Mouse (Mus musculus): ENCODE measurements around the gene Klk6. TPM values are rescaled to one million over a fixed set of nuclear protein-coding genes. Genes with fewer than 3 reads are reported as not detected.

Klk6 gene
- total and polyA plus RNA-seq, 2 experiments from 2014 or later: not detected

DNA sequence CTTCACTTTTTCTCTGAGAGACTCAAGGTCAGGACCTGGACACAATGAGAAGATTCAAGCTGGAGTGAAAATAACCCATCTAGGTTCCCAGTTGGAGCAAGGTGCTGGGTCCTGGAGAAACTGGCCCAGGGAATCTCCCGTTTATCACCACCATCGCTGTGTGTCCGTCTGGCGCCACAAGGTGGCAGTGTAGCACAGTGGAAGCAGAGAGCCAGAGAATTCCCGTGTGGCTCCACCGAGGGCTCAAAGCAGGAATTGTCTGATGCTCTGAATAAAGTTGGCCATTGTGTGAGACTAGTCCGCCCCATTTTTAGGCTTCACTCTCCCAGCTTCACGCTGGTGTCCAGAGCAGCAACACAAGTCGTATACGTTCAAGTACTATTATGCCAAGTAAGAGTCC, 48.9 kb downstream of the Klk6 start:
- TF ChIP-seq CTCF (IDR thresholded peaks at IDR 0.05; ENCODE audit: low read depth): peak; percentile 92
- Histone ChIP-seq H3K4me1 (ENCODE audit: insufficient read depth, low read length) (no peaks in the 10 kb centered on the region), H3K36me3 (ENCODE audit: insufficient read depth, low read length) (no peaks in the 10 kb centered on the region), H3K4me3 (ENCODE audit: low read length) (no peak overlapping the region), H3K9ac (replicated peaks; ENCODE audit: low read length) (no peak overlapping the region), H3K9me3 (ENCODE audit: low read length) (no peaks in the 10 kb centered on the region), H3K4me2 (ENCODE audit: low read depth, low read length) (no peak overlapping the region), H3K27me3 (ENCODE audit: insufficient read depth, low read length) (no peaks in the 10 kb centered on the region), H3K27ac (no peak overlapping the region)
- ATAC-seq: peak; percentile 79
- DNase-seq (ENCODE audit: low spot score): peak; percentile 89
- 6% methylated on average over 10 of the region's 10 CpGs for WGBS

DNA sequence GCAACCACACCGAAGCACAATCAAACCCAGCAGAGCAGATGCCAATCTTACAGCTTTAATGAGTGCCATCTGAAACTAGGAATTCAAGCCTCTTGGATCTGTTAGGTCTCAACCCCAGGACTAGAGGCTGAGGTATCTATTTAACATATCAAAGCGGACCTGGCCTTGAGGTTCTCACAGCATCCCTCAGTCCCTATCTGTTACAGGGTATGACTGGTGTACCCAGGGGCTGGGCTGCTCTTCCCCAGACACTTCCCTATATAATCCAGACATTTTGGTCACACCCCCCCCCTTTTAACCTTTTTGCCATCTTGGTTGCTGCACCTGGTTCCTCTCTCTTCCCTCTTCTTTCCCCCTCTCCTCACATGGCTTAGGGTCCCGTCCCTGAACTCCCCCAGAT, 49.4 kb downstream of the Klk6 start:
- DNase-seq (ENCODE audit: low spot score): no peak
- TF ChIP-seq CTCF (IDR thresholded peaks at IDR 0.05; ENCODE audit: low read depth): no peak
- 81% methylated on average over 3 of the region's 3 CpGs for WGBS
- no peaks in the 10 kb centered on the region for H3K9me3 ChIP-seq (ENCODE audit: low read length)
- no peak overlapping the region for H3K27ac ChIP-seq
- ATAC-seq: peak; percentile 27; the same call in 1 of the 2 replicates
- H3K9ac ChIP-seq (replicated peaks; ENCODE audit: low read length): no peak overlapping the region
- H3K36me3 ChIP-seq (ENCODE audit: insufficient read depth, low read length): no peaks in the 10 kb centered on the region
- H3K4me3 ChIP-seq (ENCODE audit: low read length): no peak overlapping the region
- no peaks in the 10 kb centered on the region for H3K27me3 ChIP-seq (ENCODE audit: insufficient read depth, low read length)
- no peak overlapping the region for H3K4me2 ChIP-seq (ENCODE audit: low read depth, low read length)
- no peaks in the 10 kb centered on the region for H3K4me1 ChIP-seq (ENCODE audit: insufficient read depth, low read length)

DNA sequence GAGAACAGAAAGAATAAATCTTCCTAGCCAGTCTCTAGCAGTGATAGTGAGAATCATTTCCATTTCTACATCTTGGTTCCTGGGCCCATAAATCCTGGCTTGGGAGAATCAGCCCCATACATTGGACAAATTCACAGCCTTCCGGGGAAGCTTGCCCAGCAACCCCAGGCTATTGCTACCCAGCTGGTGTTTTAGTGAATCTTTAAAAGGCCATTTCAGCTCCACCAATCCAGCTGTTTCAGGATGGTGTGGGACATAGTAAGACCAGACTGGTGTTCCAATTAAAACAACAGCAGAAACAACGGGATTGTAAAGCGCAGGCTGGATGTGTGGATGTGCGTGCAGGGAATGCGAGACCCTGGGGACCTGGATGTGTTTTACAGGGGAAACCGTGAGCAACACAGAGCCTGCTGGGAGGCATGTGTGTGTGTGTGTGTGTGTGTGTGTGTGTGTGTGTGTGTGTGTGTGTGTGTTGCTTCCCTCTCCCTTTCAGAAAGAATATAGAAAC, 50.6 kb downstream of the Klk6 start:
- Histone ChIP-seq H3K9ac (replicated peaks; ENCODE audit: low read length) (no peak overlapping the region), H3K27ac (no peak overlapping the region), H3K4me3 (ENCODE audit: low read length) (no peak overlapping the region), H3K36me3 (ENCODE audit: insufficient read depth, low read length) (no peaks in the 10 kb centered on the region), H3K9me3 (ENCODE audit: low read length) (no peaks in the 10 kb centered on the region), H3K27me3 (ENCODE audit: insufficient read depth, low read length) (no peaks in the 10 kb centered on the region), H3K4me1 (ENCODE audit: insufficient read depth, low read length) (no peaks in the 10 kb centered on the region), H3K4me2 (ENCODE audit: low read depth, low read length) (no peak overlapping the region)
- WGBS: 71% methylated on average over 6 of the region's 6 CpGs
- TF ChIP-seq CTCF (IDR thresholded peaks at IDR 0.05; ENCODE audit: low read depth): no peak
- ATAC-seq (no peak), DNase-seq (ENCODE audit: low spot score) (peak; percentile 6)

- DNase-seq (ENCODE audit: low spot score) (no peak), ATAC-seq (no peak)
- Histone ChIP-seq H3K36me3 (ENCODE audit: insufficient read depth, low read length) (no peaks in the 10 kb centered on the region), H3K27ac (no peak overlapping the region), H3K9ac (replicated peaks; ENCODE audit: low read length) (no peak overlapping the region), H3K4me1 (ENCODE audit: insufficient read depth, low read length) (no peaks in the 10 kb centered on the region), H3K4me2 (ENCODE audit: low read depth, low read length) (no peak overlapping the region), H3K27me3 (ENCODE audit: insufficient read depth, low read length) (no peaks in the 10 kb centered on the region), H3K9me3 (ENCODE audit: low read length) (no peaks in the 10 kb centered on the region), H3K4me3 (ENCODE audit: low read length) (no peak overlapping the region)
- WGBS: 79% methylated on average over 4 of the region's 4 CpGs
- no peak for TF ChIP-seq CTCF (IDR thresholded peaks at IDR 0.05; ENCODE audit: low read depth)
Measured at GRCm38 (mm10) chr7:43876444-43876843, 52.1 kb downstream of the Klk6 start.

DNA sequence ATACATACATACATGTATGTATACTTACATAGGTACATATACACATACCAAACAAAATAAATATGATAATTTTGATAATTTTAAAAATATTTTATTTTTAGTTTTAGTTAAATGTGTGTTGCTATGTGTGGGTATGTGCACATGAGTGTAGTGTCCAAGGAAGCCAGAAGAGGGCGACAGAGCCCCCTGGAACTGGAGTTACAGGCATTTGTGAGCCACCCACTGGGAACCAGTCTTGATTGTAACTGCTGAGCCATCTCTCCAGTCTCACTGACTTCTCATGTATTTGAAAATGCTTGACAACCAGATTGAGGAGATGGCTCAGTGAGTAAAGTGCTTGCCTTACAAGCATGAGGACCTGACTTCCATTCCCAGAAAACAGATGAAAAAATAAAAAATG, 54.0 kb downstream of the Klk6 start:
- no peak for DNase-seq (ENCODE audit: low spot score)
- Histone ChIP-seq H3K4me2 (ENCODE audit: low read depth, low read length) (no peak overlapping the region), H3K36me3 (ENCODE audit: insufficient read depth, low read length) (no peaks in the 10 kb centered on the region), H3K27me3 (ENCODE audit: insufficient read depth, low read length) (no peaks in the 10 kb centered on the region), H3K4me1 (ENCODE audit: insufficient read depth, low read length) (no peaks in the 10 kb centered on the region), H3K4me3 (ENCODE audit: low read length) (no peak overlapping the region), H3K9me3 (ENCODE audit: low read length) (no peaks in the 10 kb centered on the region), H3K9ac (replicated peaks; ENCODE audit: low read length) (no peak overlapping the region), H3K27ac (no peak overlapping the region)
- 39% methylated on average over 1 of the region's 1 CpGs for WGBS
- no peak for ATAC-seq
- TF ChIP-seq CTCF (IDR thresholded peaks at IDR 0.05; ENCODE audit: low read depth): no peak

DNA sequence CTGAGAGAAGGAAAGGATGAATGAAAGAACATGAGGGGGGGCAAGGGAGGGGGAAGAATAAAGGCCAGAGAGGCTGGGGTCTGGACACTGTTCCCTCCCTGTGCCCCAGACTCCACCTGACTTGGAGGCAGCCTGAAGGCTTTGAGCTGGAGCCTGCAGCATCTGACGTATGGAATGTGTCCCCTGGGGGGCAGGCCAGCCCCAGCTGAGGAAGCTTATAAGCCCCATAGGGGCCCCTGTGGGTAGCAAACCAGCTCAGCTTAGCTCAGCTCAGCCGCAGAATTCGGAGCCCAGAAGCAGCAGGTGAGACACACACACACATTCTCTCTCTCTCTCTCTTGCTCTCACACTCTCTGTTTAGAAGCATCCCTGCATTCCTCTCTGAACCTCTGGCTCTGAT, 56.6 kb downstream of the Klk6 start, which contains the start of gene Klk4:
Gene Klk4 (plus strand): TSS at position 249 of the 400 bp plus-strand sequence.
- Histone ChIP-seq H3K4me2 (ENCODE audit: low read depth, low read length) (no peak within 1 kb of the TSS), H3K9me3 (ENCODE audit: low read length) (no peaks in the 10 kb centered on the region), H3K4me1 (ENCODE audit: insufficient read depth, low read length) (no peaks in the 10 kb centered on the region), H3K27ac (no peak within 1 kb of the TSS), H3K9ac (replicated peaks; ENCODE audit: low read length) (no peak within 1 kb of the TSS), H3K4me3 (ENCODE audit: low read length) (no peak within 1 kb of the TSS), H3K36me3 (ENCODE audit: insufficient read depth, low read length) (no peaks in the 10 kb centered on the region), H3K27me3 (ENCODE audit: insufficient read depth, low read length) (no peaks in the 10 kb centered on the region)
- no peak for ATAC-seq
- no peak for DNase-seq (ENCODE audit: low spot score)
- 12% methylated on average over 3 of the region's 3 CpGs for WGBS
- no peak for TF ChIP-seq CTCF (IDR thresholded peaks at IDR 0.05; ENCODE audit: low read depth)

Other genes with a start within 250 kb of the Klk6 start
- 10.8 and 11.6 TPM in 2 replicates for gene Zfp719, start 244.9 kb upstream of the Klk6 start, total RNA-seq (2014; rRNA removed)
- 4.7 and 5.3 TPM in 2 replicates for gene Zfp719, start 244.9 kb upstream of the Klk6 start, polyA plus RNA-seq (2015; fragmentation: Nextera tagmentation; extraction: Ambion mirVana)
- gene Zfp819, start 217.3 kb upstream of the Klk6 start, total RNA-seq (2014; rRNA removed): 1.0 TPM in 1 of 2 replicates, not detected in the other
- 0.40 and 0.62 TPM in 2 replicates for gene Zfp819, start 217.3 kb upstream of the Klk6 start, polyA plus RNA-seq (2015; fragmentation: Nextera tagmentation; extraction: Ambion mirVana)
- not detected in 2 replicates for gene Ceacam18, start 189.8 kb upstream of the Klk6 start, total RNA-seq (2014; rRNA removed)
- gene Ceacam18, start 189.8 kb upstream of the Klk6 start, polyA plus RNA-seq (2015; fragmentation: Nextera tagmentation; extraction: Ambion mirVana): 0.08 TPM in 1 of 2 replicates, not detected in the other
- gene Siglece, start 164.3 kb upstream of the Klk6 start, total RNA-seq (2014; rRNA removed): not detected in 2 replicates
- 0.40 and 0.48 TPM in 2 replicates for gene Siglece, start 164.3 kb upstream of the Klk6 start, polyA plus RNA-seq (2015; fragmentation: Nextera tagmentation; extraction: Ambion mirVana)
- gene Ctu1, start 152.5 kb upstream of the Klk6 start, total RNA-seq (2014; rRNA removed): 32.4 and 36.4 TPM in 2 replicates
- 14.5 and 14.7 TPM in 2 replicates for gene Ctu1, start 152.5 kb upstream of the Klk6 start, polyA plus RNA-seq (2015; fragmentation: Nextera tagmentation; extraction: Ambion mirVana)
- not detected in 2 replicates for gene Klk14, start 134.1 kb upstream of the Klk6 start, total RNA-seq (2014; rRNA removed)
- gene Klk14, start 134.1 kb upstream of the Klk6 start, polyA plus RNA-seq (2015; fragmentation: Nextera tagmentation; extraction: Ambion mirVana): not detected in 2 replicates
- not detected in 2 replicates for gene Klk13, start 111.9 kb upstream of the Klk6 start, total RNA-seq (2014; rRNA removed)
- 0.10 and 0.32 TPM in 2 replicates for gene Klk13, start 111.9 kb upstream of the Klk6 start, polyA plus RNA-seq (2015; fragmentation: Nextera tagmentation; extraction: Ambion mirVana)
- gene Klk12, start 55.6 kb upstream of the Klk6 start, total RNA-seq (2014; rRNA removed): not detected in 2 replicates
- not detected in 2 replicates for gene Klk12, start 55.6 kb upstream of the Klk6 start, polyA plus RNA-seq (2015; fragmentation: Nextera tagmentation; extraction: Ambion mirVana)
- not detected in 2 replicates for gene Klk11, start 49.9 kb upstream of the Klk6 start, total RNA-seq (2014; rRNA removed)
- gene Klk11, start 49.9 kb upstream of the Klk6 start, polyA plus RNA-seq (2015; fragmentation: Nextera tagmentation; extraction: Ambion mirVana): not detected in 2 replicates
- gene Klk10, start 43.5 kb upstream of the Klk6 start, total RNA-seq (2014; rRNA removed): 0.25 TPM in 1 of 2 replicates, not detected in the other
- gene Klk10, start 43.5 kb upstream of the Klk6 start, polyA plus RNA-seq (2015; fragmentation: Nextera tagmentation; extraction: Ambion mirVana): 0.14 and 0.30 TPM in 2 replicates
- gene Klk9, start 32.6 kb upstream of the Klk6 start, total RNA-seq (2014; rRNA removed): not detected in 2 replicates
- 0.20 TPM in 1 of 2 replicates, not detected in the other for gene Klk9, start 32.6 kb upstream of the Klk6 start, polyA plus RNA-seq (2015; fragmentation: Nextera tagmentation; extraction: Ambion mirVana)
- 9.5 and 11.3 TPM in 2 replicates for gene Klk8, start 26.9 kb upstream of the Klk6 start, total RNA-seq (2014; rRNA removed)
- 10.8 and 12.5 TPM in 2 replicates for gene Klk8, start 26.9 kb upstream of the Klk6 start, polyA plus RNA-seq (2015; fragmentation: Nextera tagmentation; extraction: Ambion mirVana)
- gene Klk7, start 13.2 kb upstream of the Klk6 start, total RNA-seq (2014; rRNA removed): not detected in 2 replicates
- 0.09 and 0.19 TPM in 2 replicates for gene Klk7, start 13.2 kb upstream of the Klk6 start, polyA plus RNA-seq (2015; fragmentation: Nextera tagmentation; extraction: Ambion mirVana)
- gene Klk5, start 17.5 kb downstream of the Klk6 start, total RNA-seq (2014; rRNA removed): not detected in 2 replicates
- gene Klk5, start 17.5 kb downstream of the Klk6 start, polyA plus RNA-seq (2015; fragmentation: Nextera tagmentation; extraction: Ambion mirVana): not detected in 2 replicates
- 1.7 TPM in 2 replicates for gene Klk4, start 56.7 kb downstream of the Klk6 start, total RNA-seq (2014; rRNA removed)
- gene Klk4, start 56.7 kb downstream of the Klk6 start, polyA plus RNA-seq (2015; fragmentation: Nextera tagmentation; extraction: Ambion mirVana): 2.7 and 3.1 TPM in 2 replicates
- not detected in 2 replicates for gene Klk15, start 109.2 kb downstream of the Klk6 start, total RNA-seq (2014; rRNA removed)
- not detected in 2 replicates for gene Klk15, start 109.2 kb downstream of the Klk6 start, polyA plus RNA-seq (2015; fragmentation: Nextera tagmentation; extraction: Ambion mirVana)
- not detected in 2 replicates for gene Klk1b8, start 126.2 kb downstream of the Klk6 start, total RNA-seq (2014; rRNA removed)
- 0.18 TPM in 1 of 2 replicates, not detected in the other for gene Klk1b8, start 126.2 kb downstream of the Klk6 start, polyA plus RNA-seq (2015; fragmentation: Nextera tagmentation; extraction: Ambion mirVana)
- not detected in 2 replicates for gene Klk1b1, start 142.3 kb downstream of the Klk6 start, total RNA-seq (2014; rRNA removed)
- not detected in 2 replicates for gene Klk1b1, start 142.3 kb downstream of the Klk6 start, polyA plus RNA-seq (2015; fragmentation: Nextera tagmentation; extraction: Ambion mirVana)
- not detected in 2 replicates for gene Klk1b9, start 151.6 kb downstream of the Klk6 start, total RNA-seq (2014; rRNA removed)
- not detected in 2 replicates for gene Klk1b9, start 151.6 kb downstream of the Klk6 start, polyA plus RNA-seq (2015; fragmentation: Nextera tagmentation; extraction: Ambion mirVana)
- not detected in 2 replicates for gene Klk1b11, start 171.4 kb downstream of the Klk6 start, total RNA-seq (2014; rRNA removed)
- not detected in 2 replicates for gene Klk1b11, start 171.4 kb downstream of the Klk6 start, polyA plus RNA-seq (2015; fragmentation: Nextera tagmentation; extraction: Ambion mirVana)
- gene Klk1b26, start 187.7 kb downstream of the Klk6 start, total RNA-seq (2014; rRNA removed): 0.54 TPM in 1 of 2 replicates, not detected in the other
- not detected in 2 replicates for gene Klk1b26, start 187.7 kb downstream of the Klk6 start, polyA plus RNA-seq (2015; fragmentation: Nextera tagmentation; extraction: Ambion mirVana)
- not detected in 2 replicates for gene Klk1b27, start 227.8 kb downstream of the Klk6 start, total RNA-seq (2014; rRNA removed)
- 0.28 TPM in 1 of 2 replicates, not detected in the other for gene Klk1b27, start 227.8 kb downstream of the Klk6 start, polyA plus RNA-seq (2015; fragmentation: Nextera tagmentation; extraction: Ambion mirVana)